Mouse (Mus musculus): ENCODE data around the gene Phldb1.

GRCm38 (mm10) chr9:44715705-44716362 lies 19.2 kb downstream of the Phldb1 start:
- TF ChIP-seq CTCF (IDR thresholded peaks at IDR 0.05; ENCODE audit: control insufficient read depth, insufficient read depth, low read length) = no peak
- TF ChIP-seq POLR2A (IDR thresholded peaks at IDR 0.05; ENCODE audit: borderline replicate concordance, control insufficient read depth, low read depth, low read length) = no peak

All from bone marrow, adult 2 months (tissue).